Mouse (Mus musculus) forebrain, embryonic 14.5 days (tissue): ENCODE measurements around the gene Tspan4. TPM values are rescaled to one million over a fixed set of nuclear protein-coding genes. Genes with fewer than 3 reads are reported as not detected.

Source experiments
- ATAC-seq: fragments of 200-750 bp; cut with Nextera tagmentation; 2 replicates; pipeline ENCODE4 v1.8.0; 2017; ENCODE audit warnings: mild to moderate bottlenecking, moderate library complexity
- DNase-seq: peaks from one replicate; pipeline ENCODE4 v3.0.0-alpha.2; 2015; ENCODE audit warnings: low spot score
- H3K27ac ChIP-seq: fragments of 300-500 bp; sonication (generic); 2 replicates; pipeline ENCODE4 v1.5.1; 2014; ENCODE audit warnings: low read depth, mild to moderate bottlenecking, control low read depth, low read length, moderate library complexity
- H3K27me3 ChIP-seq: fragments of 300-500 bp; sonication (generic); replicated peaks from 2 replicates; pipeline ENCODE4 v1.6.1; 2014; ENCODE audit warnings: low read length, control low read depth, mixed read lengths; ENCODE audit not compliant: control insufficient read depth, insufficient read depth
- H3K36me3 ChIP-seq: fragments of 300-500 bp; sonication (generic); 2 replicates; pipeline ENCODE4 v1.6.1; 2014; ENCODE audit warnings: low read length, control low read depth; ENCODE audit not compliant: control insufficient read depth, insufficient read depth
- H3K4me1 ChIP-seq: fragments of 300-500 bp; sonication (generic); 2 replicates; pipeline ENCODE4 v1.6.1; 2014; ENCODE audit warnings: antibody characterized with exemption, low read length, control low read depth; ENCODE audit not compliant: control insufficient read depth, insufficient read depth
- H3K4me2 ChIP-seq: fragments of 300-500 bp; sonication (generic); 2 replicates; pipeline ENCODE4 v1.6.1; 2014; ENCODE audit warnings: mild to moderate bottlenecking, control low read depth, low read length
- H3K4me3 ChIP-seq: fragments of 300-500 bp; sonication (generic); 2 replicates; pipeline ENCODE4 v1.5.1; 2014; ENCODE audit warnings: low read depth, low read length, control low read depth
- H3K9ac ChIP-seq: fragments of 300-500 bp; sonication (generic); 2 replicates; pipeline ENCODE4 v1.6.1; 2014; ENCODE audit warnings: mild to moderate bottlenecking, low read length, control low read depth, moderate library complexity
- H3K9me3 ChIP-seq: fragments of 300-500 bp; sonication (generic); replicated peaks from 2 replicates; pipeline ENCODE4 v1.6.1; 2016; ENCODE audit warnings: low read length, control low read depth, mixed read lengths; ENCODE audit not compliant: control insufficient read depth
- WGBS: fragments of 180-500 bp; shearing (Covaris S2); extraction: QIAGEN DNeasy Blood & Tissue Kit; methylation state at CpG from one replicate; pipeline ENCODE4 v1.1.7; 2014; 5-methylcytosine and 5-hydroxymethylcytosine counted together
- polyA plus RNA-seq: library from polyadenylated mRNA; unstranded; fragments of >200 nt; fragmentation: Nextera tagmentation; extraction: Ambion mirVana; gene quantifications from 2 replicates; pipeline ENCODE4 v1.2.1, GENCODE M21; 2014

Tspan4 gene
- polyA plus RNA-seq, 1 experiment from 2014 or later = 30.9 TPM

- ATAC-seq (no peak), DNase-seq (no peak)
- peaks cover 24% of the 10 kb centered on the region for H3K4me1 ChIP-seq
- peaks cover 22% of the 10 kb centered on the region for H3K27me3 ChIP-seq
- H3K36me3 ChIP-seq = peaks cover 31% of the 10 kb centered on the region
- peak overlapping the region; percentile 75 for H3K9ac ChIP-seq
- WGBS = 81% methylated on average over 6 of the region's 6 CpGs
- H3K27ac ChIP-seq = peak overlapping the region; percentile 85; the same call in 1 of the 2 replicates
- H3K9me3 ChIP-seq = no peaks in the 10 kb centered on the region
- peak overlapping the region; percentile 75 for H3K4me2 ChIP-seq
- peak overlapping the region; percentile 57 for H3K4me3 ChIP-seq
Measured at GRCm38 (mm10) chr7:141469352-141469751, 5.7 kb upstream of the Tspan4 start.

- H3K4me2 ChIP-seq = no peak overlapping the region; the same call in 1 of the 2 replicates
Measured at GRCm38 (mm10) chr7:141469901-141470636, 5.0 kb upstream of the Tspan4 start.

DNA sequence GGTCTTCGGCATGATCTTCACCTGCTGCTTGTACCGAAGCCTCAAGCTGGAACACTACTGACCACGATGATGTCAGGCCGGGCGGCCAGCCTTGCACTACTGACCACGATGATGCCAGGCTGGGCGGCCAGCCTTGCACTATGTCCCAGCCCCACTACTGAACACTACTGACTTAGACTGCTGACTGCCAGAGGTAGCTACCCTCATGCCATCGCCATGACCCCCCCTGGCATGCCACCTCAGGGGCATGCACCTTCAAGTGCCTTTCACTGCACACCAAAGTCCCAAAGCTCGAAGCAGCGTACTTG lies 4.4 kb upstream of the Tspan4 start:
- Histone ChIP-seq H3K4me2 (no peak overlapping the region), H3K9me3 (no peaks in the 10 kb centered on the region), H3K27me3 (peaks cover 10% of the 10 kb centered on the region), H3K27ac (no peak overlapping the region), H3K36me3 (peaks cover 31% of the 10 kb centered on the region), H3K4me1 (peaks cover 25% of the 10 kb centered on the region), H3K4me3 (no peak overlapping the region), H3K9ac (no peak overlapping the region)
- no peak for DNase-seq
- 94% methylated on average over 10 of the region's 10 CpGs for WGBS
- no peak for ATAC-seq

More at GRCm38 (mm10) chr7:141469901-141470636, 5.0 kb upstream of the Tspan4 start:
- 90% methylated on average over 18 of the region's 18 CpGs for WGBS
- H3K9me3 ChIP-seq = no peaks in the 10 kb centered on the region
- ATAC-seq = no peak
- no peak overlapping the region for H3K4me3 ChIP-seq
- no peak overlapping the region; the same call in 1 of the 2 replicates for H3K9ac ChIP-seq
- H3K27ac ChIP-seq = no peak overlapping the region
- peaks cover 31% of the 10 kb centered on the region for H3K36me3 ChIP-seq
- H3K4me1 ChIP-seq = peaks cover 25% of the 10 kb centered on the region
- DNase-seq = no peak
- H3K27me3 ChIP-seq = peaks cover 15% of the 10 kb centered on the region

- 85% methylated on average over 1 of the region's 1 CpGs for WGBS
- H3K4me2 ChIP-seq = no peak overlapping the region
- no peak overlapping the region for H3K4me3 ChIP-seq
- H3K27me3 ChIP-seq = 0 out of 2 replicates have a peak, but pooled peaks cover 4% of the 10 kb centered on the region
- H3K4me1 ChIP-seq = peaks cover 25% of the 10 kb centered on the region
- no peak for DNase-seq
- ATAC-seq = no peak
- no peak overlapping the region for H3K27ac ChIP-seq
- peaks cover 31% of the 10 kb centered on the region for H3K36me3 ChIP-seq
- H3K9ac ChIP-seq = no peak overlapping the region
- no peaks in the 10 kb centered on the region for H3K9me3 ChIP-seq
Measured at GRCm38 (mm10) chr7:141471236-141471635, 3.8 kb upstream of the Tspan4 start.

DNA sequence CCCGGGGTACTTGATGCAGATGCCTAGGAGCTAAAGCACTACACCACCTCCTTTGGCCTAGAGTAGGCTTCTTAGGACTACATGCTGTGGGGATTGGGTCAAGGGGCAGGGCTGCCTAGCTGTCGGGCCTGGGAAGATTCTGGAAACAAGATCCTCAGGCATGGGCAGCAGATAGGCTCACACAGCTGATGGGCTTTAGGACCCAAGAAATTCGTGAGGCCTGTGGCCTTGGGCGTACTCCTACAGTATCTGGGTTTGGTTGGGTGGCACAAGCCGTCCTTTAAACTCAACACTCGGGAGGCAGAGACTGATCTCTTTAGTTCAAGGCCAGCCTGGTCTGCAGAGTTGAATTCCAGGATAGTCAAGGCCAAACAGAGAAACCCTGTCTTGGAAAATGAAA lies 2.8 kb upstream of the Tspan4 start:
- no peak for DNase-seq
- H3K4me1 ChIP-seq = peaks cover 25% of the 10 kb centered on the region

DNA sequence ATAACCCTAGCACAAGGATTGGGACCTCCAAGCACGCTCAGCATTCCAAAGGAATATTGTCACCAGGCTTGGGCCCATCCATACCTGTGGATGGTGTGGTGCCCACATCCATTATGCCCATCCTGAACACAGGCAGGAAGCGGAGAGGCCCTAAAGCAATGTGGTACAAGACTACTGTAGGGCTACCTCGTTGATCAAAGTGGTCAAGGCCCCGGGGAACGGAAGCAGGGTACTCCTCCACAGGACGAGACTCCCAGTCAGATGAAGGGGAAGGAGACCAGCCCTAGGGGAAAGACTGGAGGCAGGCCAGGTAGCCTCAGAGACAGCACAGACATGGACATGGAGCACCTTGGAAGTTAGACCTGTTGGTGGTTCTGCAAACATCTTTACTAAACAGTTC lies 2.3 kb upstream of the Tspan4 start:
- no peaks in the 10 kb centered on the region for H3K9me3 ChIP-seq
- H3K4me3 ChIP-seq = no peak overlapping the region
- no peak overlapping the region for H3K4me2 ChIP-seq
- H3K27me3 ChIP-seq = no peaks in the 10 kb centered on the region
- no peak for ATAC-seq
- no peak overlapping the region for H3K27ac ChIP-seq
- H3K4me1 ChIP-seq = peaks cover 25% of the 10 kb centered on the region
- WGBS = 91% methylated on average over 6 of the region's 6 CpGs
- peaks cover 31% of the 10 kb centered on the region for H3K36me3 ChIP-seq
- no peak for DNase-seq
- no peak overlapping the region for H3K9ac ChIP-seq

More for the DNA sequence above, 2.8 kb upstream of the Tspan4 start:
- Histone ChIP-seq H3K9ac (no peak overlapping the region), H3K27ac (no peak overlapping the region), H3K27me3 (no peaks in the 10 kb centered on the region), H3K4me2 (no peak overlapping the region), H3K4me3 (no peak overlapping the region), H3K36me3 (peaks cover 31% of the 10 kb centered on the region), H3K9me3 (no peaks in the 10 kb centered on the region)
- WGBS = 80% methylated on average over 6 of the region's 6 CpGs
- no peak for ATAC-seq

GRCm38 (mm10) chr7:141474160-141474559 lies 880 bp upstream of the Tspan4 start:
- 7% methylated on average over 5 of the region's 5 CpGs for WGBS
- no peaks in the 10 kb centered on the region for H3K27me3 ChIP-seq

DNA sequence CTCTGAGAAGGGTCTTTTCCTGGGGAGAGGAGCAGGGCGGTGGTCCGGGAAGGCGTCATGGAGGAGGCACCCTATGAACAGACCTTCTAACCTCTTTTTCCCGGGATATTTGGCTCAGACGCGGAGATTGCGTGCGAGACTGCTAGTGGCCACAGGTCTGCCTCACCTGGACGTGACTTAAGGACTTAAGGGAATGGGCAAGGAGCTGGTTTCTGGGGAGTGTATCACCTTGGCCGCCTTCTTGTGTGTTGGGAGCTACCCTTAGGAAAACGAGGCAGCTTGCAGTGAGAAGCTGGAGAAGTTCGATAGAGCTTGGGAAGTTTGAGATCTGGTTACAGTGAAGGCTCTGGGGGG lies 742 bp downstream of the Tspan4 start:
- Histone ChIP-seq H3K27ac (no peak overlapping the region), H3K4me3 (peak overlapping the region; percentile 67), H3K4me2 (peak overlapping the region; percentile 88), H3K9me3 (no peaks in the 10 kb centered on the region), H3K4me1 (peaks cover 8% of the 10 kb centered on the region), H3K9ac (peak overlapping the region; percentile 87), H3K36me3 (peaks cover 20% of the 10 kb centered on the region), H3K27me3 (no peaks in the 10 kb centered on the region)
- no peak for DNase-seq
- 2% methylated on average over 12 of the region's 12 CpGs for WGBS
- no peak for ATAC-seq

More at GRCm38 (mm10) chr7:141474160-141474559, 880 bp upstream of the Tspan4 start:
- peak overlapping the region; percentile 87 for H3K9ac ChIP-seq
- H3K4me2 ChIP-seq = peak overlapping the region; percentile 88
- ATAC-seq (no peak), DNase-seq (no peak)
- no peaks in the 10 kb centered on the region for H3K9me3 ChIP-seq
- peaks cover 13% of the 10 kb centered on the region for H3K4me1 ChIP-seq
- H3K36me3 ChIP-seq = peaks cover 31% of the 10 kb centered on the region
- H3K27ac ChIP-seq = no peak overlapping the region
- H3K4me3 ChIP-seq = peak overlapping the region; percentile 67

GRCm38 (mm10) chr7:141476226-141476980 lies 1.4 kb downstream of the Tspan4 start:
- Histone ChIP-seq H3K27ac (0 out of 2 replicates have a peak overlapping the region, but pooled peaks have one; percentile 14), H3K4me1 (peaks cover 14% of the 10 kb centered on the region), H3K9ac (no peak overlapping the region), H3K9me3 (no peaks in the 10 kb centered on the region), H3K27me3 (no peaks in the 10 kb centered on the region), H3K36me3 (peaks cover 14% of the 10 kb centered on the region), H3K4me2 (peak overlapping the region; percentile 88), H3K4me3 (peak overlapping the region; percentile 67; the same call in 1 of the 2 replicates)
- DNase-seq (peak; percentile 38), ATAC-seq (no peak)
- WGBS = 2% methylated on average over 11 of the region's 17 CpGs
